Mouse (Mus musculus): ENCODE measurements at regions not wholly inside any gene's neighbourhood (a gene's known extent, or its start where the extent isn't known, plus 50 kb on each side); places are given as distances from the start of the nearest gene placed in this dataset.

- DNase-seq = no peak
Measured at GRCm38 (mm10) chr4:34105251-34105650, 55.3 kb upstream of the Spaca1 start.

GRCm38 (mm10) chr4:34114323-34114722, 64.3 kb upstream of the Spaca1 start:
- DNase-seq = no peak

DNA sequence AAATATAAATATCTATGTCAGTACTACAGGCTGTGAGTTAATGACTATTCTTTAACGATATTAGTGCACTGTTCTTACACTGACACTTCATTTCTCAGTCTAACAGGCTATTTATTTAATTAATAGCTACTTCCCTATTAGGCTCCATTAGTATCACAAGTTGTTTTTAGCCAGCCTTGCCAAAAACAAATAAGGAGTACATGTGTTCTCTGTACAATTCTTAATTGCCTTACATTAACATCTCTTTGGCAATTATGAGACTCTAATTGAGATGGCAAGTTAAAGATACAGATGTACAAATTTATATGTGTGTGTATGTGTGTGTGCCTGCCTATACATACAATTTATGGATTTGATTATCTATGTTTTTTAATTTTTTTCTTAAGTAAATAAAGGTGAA, 67.1 kb upstream of the Spaca1 start:
- DNase-seq = no peak

DNA sequence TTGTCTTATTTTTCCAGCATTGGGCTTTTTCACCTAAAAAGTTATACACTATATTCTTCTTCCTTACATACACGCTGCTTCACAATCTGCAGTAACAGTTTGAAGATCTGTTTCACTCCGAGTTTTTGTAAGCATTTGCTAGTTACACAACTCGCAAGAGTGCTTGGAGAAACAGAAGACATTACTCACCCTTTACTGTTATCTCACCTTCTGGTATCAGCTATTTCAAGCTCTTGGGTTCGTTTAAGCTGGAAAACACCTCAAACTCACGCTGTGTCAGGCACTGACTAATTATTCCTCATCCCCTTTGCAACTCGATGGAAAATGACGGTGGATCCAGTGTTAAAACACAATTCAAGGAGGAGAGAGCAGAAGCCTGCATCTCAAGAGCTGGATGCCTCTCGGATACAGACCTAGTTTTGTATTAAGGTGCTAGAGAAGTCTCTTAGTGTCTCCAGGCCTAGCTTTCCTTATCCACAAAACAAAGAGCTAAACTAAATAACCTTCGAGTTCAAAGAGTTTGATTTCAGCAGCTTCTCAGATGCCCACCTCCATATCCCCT, 73.0 kb upstream of the Spaca1 start:
- DNase-seq = peak; percentile 5

- no peak for DNase-seq
Measured at GRCm38 (mm10) chr4:34128224-34128623, 78.2 kb upstream of the Spaca1 start.

- DNase-seq = no peak
Measured at GRCm38 (mm10) chr4:34146133-34146867, 96.3 kb upstream of the Spaca1 start.

- no peak for DNase-seq
Measured at GRCm38 (mm10) chr4:34148956-34149739, 99.2 kb upstream of the Spaca1 start.

- no peak for DNase-seq
Measured at GRCm38 (mm10) chr4:34151605-34152347, 101.8 kb upstream of the Spaca1 start.

GRCm38 (mm10) chr4:34155501-34155900, 105.5 kb upstream of the Spaca1 start:
- no peak for DNase-seq

DNA sequence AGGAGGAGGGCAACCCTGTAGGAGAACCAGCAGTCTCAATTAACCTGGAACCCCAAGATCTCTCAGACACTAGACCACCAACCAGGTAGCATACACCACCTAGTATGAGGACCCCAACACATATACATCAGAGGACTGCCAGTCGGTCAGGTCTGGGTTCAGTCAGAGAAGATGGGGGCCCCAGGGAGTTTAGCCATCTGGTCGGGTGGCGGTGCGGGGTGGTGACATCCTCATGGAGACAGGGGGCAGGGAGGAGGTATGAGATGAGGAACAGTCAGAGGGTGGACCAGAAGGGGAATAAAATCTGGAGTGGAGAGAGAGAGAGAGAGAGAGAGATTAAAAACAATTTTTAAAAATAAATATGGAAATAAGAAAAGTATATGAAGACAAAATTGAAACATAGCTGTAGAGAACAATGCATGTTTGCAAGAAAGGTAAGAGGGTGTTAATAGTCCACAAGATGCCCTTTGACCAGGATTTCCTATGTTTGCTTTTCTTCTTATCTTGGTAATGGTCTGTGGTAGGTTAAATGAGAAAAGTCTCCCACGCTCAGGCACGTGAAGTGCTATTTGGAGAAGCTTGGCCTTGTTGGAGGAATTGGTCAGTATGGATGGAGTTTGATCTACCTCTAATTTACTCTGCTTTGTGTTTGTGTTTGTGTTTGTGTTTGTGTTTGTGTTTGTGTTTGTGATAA, 108.0 kb upstream of the Spaca1 start:
- DNase-seq = no peak

- peak; percentile 36 for DNase-seq
Measured at GRCm38 (mm10) chr4:34171265-34171862, 121.4 kb upstream of the Spaca1 start.

DNA sequence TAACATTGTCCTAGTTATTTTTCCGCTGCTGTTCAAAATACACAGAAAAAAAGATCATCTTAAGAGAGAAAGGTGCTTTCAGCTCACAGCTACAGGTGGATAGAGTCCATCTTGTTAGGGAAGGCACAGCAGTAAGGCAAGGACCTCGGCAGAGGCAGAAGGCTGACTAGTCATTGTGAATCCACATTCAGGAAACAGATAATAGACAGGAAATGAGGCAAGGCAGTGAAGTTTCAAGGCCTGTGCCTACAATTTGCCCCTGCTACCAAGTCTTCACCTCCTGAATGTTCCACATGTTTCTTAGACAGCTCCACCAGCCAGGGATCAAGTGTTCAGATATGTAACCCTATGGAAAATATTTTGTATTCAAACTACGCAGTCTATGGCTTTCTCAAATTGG, 122.0 kb upstream of the Spaca1 start:
- DNase-seq = no peak

DNA sequence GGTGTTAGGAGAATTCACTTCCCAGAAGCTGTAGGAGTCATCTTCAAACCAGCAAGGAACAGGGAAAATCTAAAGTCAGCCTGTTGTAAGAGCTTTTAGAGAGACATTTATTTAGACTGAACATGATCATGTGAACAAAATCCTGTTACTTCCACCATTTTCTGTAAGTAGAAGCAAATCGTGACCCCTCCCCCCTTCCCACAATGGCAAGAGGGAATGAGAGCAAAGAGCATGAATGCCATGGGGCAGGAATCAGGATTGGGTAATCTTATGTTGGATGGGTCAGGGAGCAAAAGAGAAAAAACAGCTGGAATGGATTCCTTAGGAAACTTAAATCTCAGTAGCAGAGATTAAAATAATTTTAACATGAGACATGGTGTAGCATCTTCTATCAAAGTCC, 127.4 kb upstream of the Spaca1 start:
- no peak for DNase-seq

DNA sequence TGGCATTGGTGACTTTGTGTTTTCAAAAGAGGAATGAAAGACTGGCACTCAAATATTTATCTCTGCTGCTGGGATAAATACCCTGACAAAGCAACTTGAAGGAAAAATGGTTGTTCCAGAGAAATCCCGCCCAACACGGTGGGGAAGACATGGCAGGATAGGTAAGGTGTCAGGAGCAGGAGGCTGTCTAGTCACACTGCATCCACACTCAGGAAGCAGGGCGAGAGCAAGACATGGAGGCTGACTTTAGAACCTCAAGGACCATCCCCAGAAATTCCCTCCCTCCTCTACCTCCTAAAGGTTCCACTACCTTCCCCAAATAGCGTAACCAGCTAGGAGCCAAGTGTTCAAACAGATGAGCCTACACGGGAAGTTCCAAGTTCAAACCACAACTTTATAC, 136.5 kb upstream of the Spaca1 start:
- DNase-seq = no peak

GRCm38 (mm10) chr4:34203193-34203848, 153.3 kb upstream of the Spaca1 start:
- no peak for DNase-seq

- DNase-seq = no peak
Measured at GRCm38 (mm10) chr4:34209179-34209896, 159.3 kb upstream of the Spaca1 start.

GRCm38 (mm10) chr4:34213731-34214130, 163.7 kb upstream of the Spaca1 start:
- no peak for DNase-seq

DNA sequence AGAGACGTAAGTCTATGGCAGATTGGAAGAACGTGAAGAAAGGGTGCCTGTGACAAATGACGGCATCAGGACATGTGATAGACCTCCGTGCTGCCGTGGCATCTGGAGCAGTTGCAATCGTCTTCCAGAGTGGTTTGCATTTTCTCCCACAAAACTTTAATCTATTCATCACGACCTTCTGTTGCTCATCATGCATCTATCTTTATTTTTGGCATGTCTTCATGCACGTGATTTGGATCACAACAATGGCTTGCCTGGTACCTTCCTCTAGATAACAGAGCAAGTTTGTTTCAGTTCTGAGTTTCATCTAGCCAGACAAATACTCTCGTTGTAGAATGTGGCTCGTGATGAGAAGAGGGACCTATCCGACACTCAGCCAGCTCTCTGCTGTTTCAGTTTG, 164.4 kb upstream of the Spaca1 start:
- DNase-seq = no peak

DNA sequence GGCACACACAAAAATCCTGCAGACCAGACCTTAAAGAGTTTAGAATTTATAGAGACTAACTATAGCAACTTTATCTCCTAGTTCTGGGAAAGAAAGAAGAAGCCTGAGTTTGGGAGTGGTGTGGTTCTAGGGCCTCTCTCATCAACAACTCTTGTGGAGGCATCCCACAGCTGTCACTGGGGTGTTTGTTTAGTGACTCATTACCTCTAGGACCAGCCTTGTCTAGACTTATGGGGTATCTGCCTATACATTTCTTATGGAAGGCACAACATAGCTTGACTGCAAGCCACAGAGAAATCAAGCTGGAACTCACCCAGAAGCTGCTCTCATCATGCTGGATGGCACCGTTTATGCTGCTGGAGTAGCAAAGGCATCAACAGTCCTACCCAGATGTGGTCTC, 171.9 kb upstream of the Spaca1 start:
- no peak for DNase-seq

DNA sequence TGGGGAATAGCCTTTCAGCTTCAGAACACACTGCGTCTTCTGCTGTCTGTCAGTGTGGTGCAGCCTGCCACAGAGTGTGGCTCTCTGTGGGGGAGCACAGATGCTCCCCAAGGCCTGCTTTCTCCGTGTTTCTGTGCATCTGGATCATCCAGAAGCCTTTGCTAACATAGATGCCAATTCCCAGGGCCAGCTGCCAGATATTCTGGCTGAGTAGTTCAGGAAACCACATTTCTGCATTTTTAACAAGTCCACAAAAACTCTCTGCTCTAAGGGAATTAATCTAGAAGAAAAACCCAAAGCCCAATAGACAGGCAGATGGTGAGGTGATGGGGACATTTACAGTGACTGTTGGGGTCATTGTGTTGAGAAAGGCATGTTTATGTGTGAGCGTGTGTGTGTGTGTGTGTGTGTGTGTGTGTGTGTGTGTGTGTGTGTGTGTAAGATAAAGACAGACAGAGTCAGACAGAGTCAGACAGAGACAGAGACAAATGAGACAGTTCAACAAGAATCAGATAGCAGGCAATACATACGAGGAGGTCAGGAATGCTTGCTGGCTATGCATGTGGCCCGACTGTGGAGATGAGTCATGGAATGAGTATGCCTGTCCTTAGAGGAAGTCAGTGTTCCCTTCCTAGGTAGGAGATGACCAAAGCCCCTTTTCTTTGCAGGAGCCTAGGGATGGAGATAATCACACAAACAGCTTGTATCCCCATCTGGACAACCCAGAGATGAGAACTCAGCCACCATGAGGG, 176.3 kb upstream of the Spaca1 start:
- DNase-seq = peak; percentile 58
